Mouse (Mus musculus): ENCODE measurements around the gene Cldn34c2. TPM values are rescaled to one million over a fixed set of nuclear protein-coding genes. Genes with fewer than 3 reads are reported as not detected.
"Not testable (repeated sequence)": the region's sequence is repeated elsewhere in the genome, so short reads cannot be mapped to it uniquely, and the experiment has no call there.

Gene Cldn34c2
- 3.5 TPM in 1 of 2 replicates, not detected in the other for polyA plus RNA-seq (2011; ENCODE audit: insufficient read length, low read depth, missing spikeins)

DNA sequence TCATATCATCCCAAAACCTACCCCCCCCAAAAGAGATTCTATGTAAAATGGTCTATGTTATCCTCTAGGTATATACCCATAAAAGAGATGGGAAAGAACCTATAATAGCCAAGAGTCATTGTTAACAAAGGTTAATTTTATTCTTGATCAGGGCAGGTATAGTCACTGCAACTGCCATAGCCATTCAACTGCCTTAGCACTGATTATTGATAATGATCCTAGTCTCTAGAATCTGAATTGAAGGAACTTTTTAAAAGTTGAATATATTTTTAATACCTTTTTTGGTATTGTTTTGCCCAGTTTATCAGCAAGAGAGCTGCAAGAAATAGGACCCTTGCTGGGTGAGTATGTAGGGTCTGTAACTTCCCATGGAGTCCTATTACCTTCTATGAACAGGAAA, at the start of gene Cldn34c2:
Cldn34c2 (plus strand) TSS at position 301 of the 400 bp plus-strand sequence.
- H3K27ac ChIP-seq (ENCODE audit: insufficient read depth, low read length); H3K4me1 ChIP-seq (ENCODE audit: control insufficient read depth, insufficient read depth, low read length); H3K4me3 ChIP-seq (ENCODE audit: insufficient read depth, low read length): not testable (repeated sequence)

DNA sequence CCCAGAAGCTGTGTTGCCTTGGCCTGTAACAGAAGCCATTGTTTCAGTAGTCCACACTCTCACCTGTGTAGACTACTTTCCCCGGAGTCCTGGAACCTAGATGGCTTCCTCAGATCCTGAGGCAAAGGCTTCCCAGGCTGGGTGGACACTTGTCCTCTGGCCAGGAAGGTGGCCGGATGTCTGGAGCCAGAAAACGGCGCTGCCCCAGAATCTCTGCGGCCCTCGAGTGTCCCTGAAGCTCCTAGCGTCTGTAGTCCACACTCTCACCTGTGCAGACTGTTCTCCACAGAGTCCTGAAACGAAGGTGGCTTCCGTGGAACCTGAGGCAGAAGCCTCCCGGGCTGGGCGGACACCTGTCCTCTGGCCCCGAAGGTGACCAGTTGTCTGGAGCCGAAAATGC, 30.1 kb upstream of the Cldn34c2 start:
- H3K4me3 ChIP-seq (ENCODE audit: insufficient read depth, low read length); H3K27ac ChIP-seq (ENCODE audit: insufficient read depth, low read length); H3K4me1 ChIP-seq (ENCODE audit: control insufficient read depth, insufficient read depth, low read length): not testable (repeated sequence)

DNA sequence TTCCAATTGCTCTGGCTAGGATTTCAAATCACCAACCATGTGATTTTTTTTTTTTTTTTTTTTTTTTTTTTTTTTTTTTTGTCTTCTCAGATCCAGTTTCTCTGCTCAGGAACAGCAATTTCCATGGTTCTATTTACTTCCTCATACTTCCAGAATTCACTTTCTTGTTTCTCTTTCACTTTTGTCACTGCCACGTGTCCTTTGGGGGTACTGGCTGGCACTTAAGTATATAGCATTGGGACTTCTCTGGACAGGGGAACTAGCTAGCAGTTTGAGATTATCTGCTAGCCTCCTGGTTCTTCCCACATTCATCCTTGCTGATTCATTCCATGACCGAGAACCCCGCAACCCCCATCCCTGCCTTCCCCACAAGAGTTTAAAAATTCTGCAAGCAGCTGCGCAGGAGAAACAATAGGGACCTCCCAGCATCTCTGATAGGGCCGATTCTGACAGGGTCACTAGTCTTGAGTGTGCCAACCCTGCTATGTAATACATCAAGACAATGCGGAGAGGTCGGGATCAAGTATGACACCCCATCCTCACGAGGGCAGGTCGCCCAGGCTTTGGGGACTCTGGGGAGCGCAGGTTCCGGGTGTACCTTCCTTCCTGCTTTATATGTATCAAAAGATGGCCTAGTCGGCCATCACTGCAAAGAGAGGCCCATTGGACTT, 30.8 kb downstream of the Cldn34c2 start:
- H3K4me3 ChIP-seq (ENCODE audit: insufficient read depth, low read length); H3K4me1 ChIP-seq (ENCODE audit: control insufficient read depth, insufficient read depth, low read length); H3K27ac ChIP-seq (ENCODE audit: insufficient read depth, low read length): not testable (repeated sequence)

Other genes starting within 250 kb of the Cldn34c2 start
- not detected in 2 replicates for gene Gm17467, start 123.1 kb downstream of the Cldn34c2 start, polyA plus RNA-seq (2011; ENCODE audit: insufficient read length, low read depth, missing spikeins)
- gene Cldn34c3, start 212.0 kb downstream of the Cldn34c2 start, polyA plus RNA-seq (2011; ENCODE audit: insufficient read length, low read depth, missing spikeins), result not detected in 2 replicates

Measured in embryonic fibroblast, embryonic 13.5 days (primary cell).